30 mouse cellular contexts compared by ENCODE assay signal in the genomic region with DNA sequence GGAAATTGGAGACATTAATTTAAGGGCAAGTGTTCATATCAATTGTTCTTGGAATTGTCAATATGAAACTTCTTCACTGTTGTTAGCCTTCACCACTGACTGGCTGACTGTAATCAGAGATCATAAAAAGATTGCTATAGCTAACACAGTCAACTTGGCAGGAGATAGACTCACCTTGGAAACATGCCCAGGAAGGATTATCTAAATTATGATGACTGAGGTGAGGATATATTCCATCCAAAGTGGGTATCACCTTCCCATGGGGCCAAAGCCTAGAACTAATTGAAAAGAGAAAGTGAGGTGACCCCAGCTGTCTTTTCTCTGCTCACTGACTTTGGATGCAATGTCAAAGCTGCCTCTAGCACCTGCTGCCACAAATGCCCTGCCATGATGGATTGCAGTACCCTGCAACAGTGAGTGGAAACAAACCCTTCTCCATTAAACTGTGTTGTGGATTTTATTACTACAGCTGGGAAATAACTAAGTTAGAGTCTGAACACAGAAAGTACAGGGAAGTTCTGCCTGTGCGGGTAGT.
DNase-seq lines count a peak whose midpoint lies in the region; ATAC-seq and TF ChIP-seq lines count a peak whose summit lies in the region.
"Had no signal": no experiment of that assay in that cellular context is flagged by ENCODE, and none has a peak within 500 bp of the region (broad histone marks: within the 10 kb centered on the region; RNA-seq: fewer than 3 reads in every experiment).

No protein-coding gene starts in this region.

- no peak for TF ChIP-seq POLR2A in limb, embryonic 14.5 days (IDR thresholded peaks at IDR 0.05; ENCODE audit: borderline replicate concordance, extremely low read depth, insufficient read depth, insufficient read length)

- H3K27me3 ChIP-seq in hindbrain, embryonic 16.5 days (replicated peaks; ENCODE audit: control insufficient read depth, insufficient read depth, low read length) = no peaks in the 10 kb centered on the region
- H3K27me3 ChIP-seq in hindbrain, embryonic 11.5 days (ENCODE audit: control insufficient read depth, insufficient read depth, low read length) = no peaks in the 10 kb centered on the region
- no peaks in the 10 kb centered on the region for H3K27me3 ChIP-seq in limb, embryonic 13.5 days
- H3K27me3 ChIP-seq in limb, embryonic 10.5 days (ENCODE audit: low read depth, poor library complexity, severe bottlenecking) = no peaks in the 10 kb centered on the region
- H3K27me3 ChIP-seq in limb, embryonic 14.5 days (ENCODE audit: control insufficient read depth, insufficient read depth, low read length) = no peaks in the 10 kb centered on the region
- H3K27me3 ChIP-seq: heart, embryonic 13.5 days; limb, embryonic 15.5 days; liver, embryonic 13.5 days; neural tube, embryonic 12.5 days had no signal

- no peak overlapping the region for H3K4me3 ChIP-seq in hindbrain, embryonic 16.5 days (ENCODE audit: low read length)
- no peak overlapping the region for H3K4me3 ChIP-seq in hindbrain, embryonic 11.5 days (ENCODE audit: low read depth, low read length)
- H3K4me3 ChIP-seq in limb, embryonic 13.5 days = no peak overlapping the region
- H3K4me3 ChIP-seq in limb, embryonic 10.5 days = no peak overlapping the region
- no peak overlapping the region for H3K4me3 ChIP-seq in limb, embryonic 14.5 days (replicated peaks; ENCODE audit: low read length)
- H3K4me3 ChIP-seq: heart, embryonic 13.5 days; limb, embryonic 15.5 days; liver, embryonic 13.5 days; myocyte; neural tube, embryonic 12.5 days had no signal

- WGBS in hindbrain, embryonic 16.5 days = 78% methylated on average over 1 of the region's 1 CpGs
- WGBS in hindbrain, embryonic 11.5 days = 94% methylated on average over 1 of the region's 1 CpGs
- 80% methylated on average over 1 of the region's 1 CpGs for WGBS in limb, embryonic 13.5 days
- 87% methylated on average over 1 of the region's 1 CpGs for WGBS in limb, embryonic 10.5 days
- 52% methylated on average over 1 of the region's 1 CpGs for WGBS in limb, embryonic 14.5 days

- H3K36me3 ChIP-seq in hindbrain, embryonic 16.5 days (ENCODE audit: control insufficient read depth, insufficient read depth, low read length) = no peaks in the 10 kb centered on the region
- H3K36me3 ChIP-seq in hindbrain, embryonic 11.5 days (ENCODE audit: control insufficient read depth, insufficient read depth, low read length) = no peaks in the 10 kb centered on the region
- H3K36me3 ChIP-seq in limb, embryonic 13.5 days = no peaks in the 10 kb centered on the region
- no peaks in the 10 kb centered on the region for H3K36me3 ChIP-seq in limb, embryonic 10.5 days
- no peaks in the 10 kb centered on the region for H3K36me3 ChIP-seq in limb, embryonic 14.5 days (ENCODE audit: control insufficient read depth, insufficient read depth, low read length)
- H3K36me3 ChIP-seq: G1E; heart, embryonic 13.5 days; limb, embryonic 15.5 days; liver, embryonic 13.5 days; neural tube, embryonic 12.5 days had no signal

- ATAC-seq in hindbrain, embryonic 16.5 days = peak; percentile 71; the same call in 1 of the 2 replicates
- no peak for ATAC-seq in hindbrain, embryonic 11.5 days (ENCODE audit: low FRiP score)
- ATAC-seq in limb, embryonic 13.5 days (ENCODE audit: low FRiP score, low read depth) = peak; percentile 15; the same call in 1 of the 2 replicates
- 0 out of 2 replicates have a peak, but pooled peaks have one; percentile 30 for ATAC-seq in limb, embryonic 14.5 days (ENCODE audit: low FRiP score, low read depth)
- ATAC-seq: forebrain, postnatal 0 days; inflammation-experienced regulatory T-cells, adult 6 months; lung, postnatal 0 days; midbrain, embryonic 16.5 days had no signal

- no peaks in the 10 kb centered on the region for H3K9me3 ChIP-seq in hindbrain, embryonic 16.5 days (ENCODE audit: control insufficient read depth, low read length)
- no peaks in the 10 kb centered on the region for H3K9me3 ChIP-seq in hindbrain, embryonic 11.5 days (ENCODE audit: control insufficient read depth, low read length)
- no peaks in the 10 kb centered on the region for H3K9me3 ChIP-seq in limb, embryonic 13.5 days
- H3K9me3 ChIP-seq in limb, embryonic 10.5 days (replicated peaks) = no peaks in the 10 kb centered on the region
- H3K9me3 ChIP-seq in limb, embryonic 14.5 days (ENCODE audit: control insufficient read depth, low read length) = no peaks in the 10 kb centered on the region
- H3K9me3 ChIP-seq: G1E; heart, embryonic 13.5 days; limb, embryonic 15.5 days; liver, embryonic 13.5 days; neural tube, embryonic 12.5 days had no signal

- H3K9ac ChIP-seq in hindbrain, embryonic 16.5 days (ENCODE audit: low read depth, low read length) = no peak overlapping the region
- H3K9ac ChIP-seq in hindbrain, embryonic 11.5 days (ENCODE audit: low read depth, low read length) = no peak overlapping the region
- no peak overlapping the region for H3K9ac ChIP-seq in limb, embryonic 13.5 days
- H3K9ac ChIP-seq in limb, embryonic 14.5 days (ENCODE audit: low read depth, low read length, severe bottlenecking) = no peak overlapping the region
- H3K9ac ChIP-seq: forebrain, postnatal 0 days; heart, embryonic 13.5 days; limb, embryonic 15.5 days; liver, embryonic 13.5 days; neural tube, embryonic 12.5 days had no signal

- no peaks in the 10 kb centered on the region for H3K4me1 ChIP-seq in hindbrain, embryonic 16.5 days (ENCODE audit: control insufficient read depth, insufficient read depth, low read depth, low read length)
- H3K4me1 ChIP-seq in hindbrain, embryonic 11.5 days (replicated peaks; ENCODE audit: control insufficient read depth, insufficient read depth, low read length) = no peaks in the 10 kb centered on the region
- H3K4me1 ChIP-seq in limb, embryonic 13.5 days = no peaks in the 10 kb centered on the region
- H3K4me1 ChIP-seq in limb, embryonic 10.5 days = no peaks in the 10 kb centered on the region
- no peaks in the 10 kb centered on the region for H3K4me1 ChIP-seq in limb, embryonic 14.5 days (ENCODE audit: control insufficient read depth, insufficient read depth, low read length)
- H3K4me1 ChIP-seq: heart, embryonic 13.5 days; limb, embryonic 15.5 days; liver, embryonic 13.5 days; neural tube, embryonic 12.5 days had no signal

- H3K4me2 ChIP-seq in hindbrain, embryonic 16.5 days (ENCODE audit: low read length) = no peak overlapping the region
- H3K4me2 ChIP-seq in hindbrain, embryonic 11.5 days (replicated peaks; ENCODE audit: low read depth, low read length) = no peak overlapping the region
- no peak overlapping the region for H3K4me2 ChIP-seq in limb, embryonic 13.5 days (replicated peaks)
- H3K4me2 ChIP-seq in limb, embryonic 14.5 days (replicated peaks; ENCODE audit: low read depth, low read length, severe bottlenecking) = no peak overlapping the region
- H3K4me2 ChIP-seq: heart, embryonic 13.5 days; limb, embryonic 15.5 days; liver, embryonic 13.5 days; neural tube, embryonic 12.5 days had no signal

- peak; percentile 20 to 27 for DNase-seq in cerebellum, postnatal 14 days
- no peak for DNase-seq in cerebellum, adult 11 months
- no peak for DNase-seq in hindbrain, embryonic 11.5 days (ENCODE audit: low spot score)
- DNase-seq in limb, embryonic 10.5 days (ENCODE audit: low spot score) = no peak
- peak; percentile 25 for DNase-seq in limb, embryonic 14.5 days (ENCODE audit: low spot score)
- DNase-seq: adrenal gland, adult 8-10 months; cerebellum, adult 9-11 months; forebrain, postnatal 0 days; gastrocnemius, postnatal 10 days; heart, postnatal 10 days; kidney, adult 11 months; layer of hippocampus, adult 9-11 months; liver, embryonic 13.5 days; lung, adult 18-20 months; right cerebral cortex, adult 18-20 months; right cerebral cortex, postnatal 4 days; thymus, adult 18-20 months; thymus, postnatal 25 days had no signal

- no peak overlapping the region for H3K27ac ChIP-seq in hindbrain, embryonic 16.5 days (ENCODE audit: low read depth, low read length)
- no peak overlapping the region for H3K27ac ChIP-seq in hindbrain, embryonic 11.5 days (ENCODE audit: low read depth, low read length)
- no peak overlapping the region for H3K27ac ChIP-seq in limb, embryonic 13.5 days
- H3K27ac ChIP-seq in limb, embryonic 10.5 days = no peak overlapping the region
- H3K27ac ChIP-seq in limb, embryonic 14.5 days (replicated peaks; ENCODE audit: low read depth, low read length) = no peak overlapping the region
- H3K27ac ChIP-seq: heart, embryonic 13.5 days; limb, embryonic 15.5 days; liver, embryonic 13.5 days; macrophage; neural tube, embryonic 12.5 days; stomach, postnatal 0 days had no signal

Comparison
In these comparisons a context has a peak if more than half of its experiments do, and no peak if none do; other contexts are left out.
1. DNase-seq: peak in cerebellum, postnatal 14 days (2 of 2) and limb, embryonic 14.5 days (single experiment); none in cerebellum, adult 11 months (single experiment), hindbrain, embryonic 11.5 days (single experiment) and limb, embryonic 10.5 days (single experiment).